Mouse (Mus musculus): Measurements from ENCODE around the gene Ptpro. TPM values are rescaled to one million over a fixed set of nuclear protein-coding genes. Genes with fewer than 3 reads are reported as not detected.

The Ptpro gene
- total and polyA plus RNA-seq, 3 experiments = 0.05 TPM; not detected in 2

GRCm38 (mm10) chr6:137396106-137396793 is 144.1 kb downstream of the Ptpro start:
- H3K27me3 ChIP-seq (ENCODE audit: insufficient read depth, low read length) = no peaks in the 10 kb centered on the region
- H3K4me1 ChIP-seq (ENCODE audit: insufficient read depth, low read depth, low read length) = no peaks in the 10 kb centered on the region
- TF ChIP-seq TAL1 (conservative IDR thresholded peaks at IDR 0.05; ENCODE audit: low read depth, low read length) (no peak), POLR2AphosphoS5 (IDR thresholded peaks at IDR 0.05; ENCODE audit: insufficient replicate concordance, low read depth, low read length) (no peak), GATA2 (IDR thresholded peaks at IDR 0.05; ENCODE audit: borderline replicate concordance, low read depth, low read length) (no peak), CTCF (IDR thresholded peaks at IDR 0.05; ENCODE audit: low read depth, low read length) (no peak), GATA1 (IDR thresholded peaks at IDR 0.05; ENCODE audit: borderline replicate concordance, low read length) (no peak)
- ATAC-seq (ENCODE audit: extremely low read depth, insufficient number of reproducible peaks, low FRiP score, poor library complexity, severe bottlenecking) (no peak), DNase-seq (ENCODE audit: low spot score) (no peak)
- H3K4me3 ChIP-seq (ENCODE audit: low read depth, low read length) = no peak overlapping the region
- peaks cover 48% of the 10 kb centered on the region for H3K9me3 ChIP-seq (replicated peaks)
- H3K36me3 ChIP-seq (replicated peaks) = no peaks in the 10 kb centered on the region

- TF ChIP-seq GATA2 (IDR thresholded peaks at IDR 0.05; ENCODE audit: borderline replicate concordance, low read depth, low read length) = no peak
- no peak for TF ChIP-seq TAL1 (conservative IDR thresholded peaks at IDR 0.05; ENCODE audit: low read depth, low read length)
- no peak for TF ChIP-seq CTCF (IDR thresholded peaks at IDR 0.05; ENCODE audit: low read depth, low read length)
- no peak for TF ChIP-seq POLR2AphosphoS5 (IDR thresholded peaks at IDR 0.05; ENCODE audit: insufficient replicate concordance, low read depth, low read length)
- Histone ChIP-seq H3K9me3 (replicated peaks) (peaks cover 49% of the 10 kb centered on the region), H3K36me3 (replicated peaks) (no peaks in the 10 kb centered on the region)
These were observed 145.2 kb downstream of the Ptpro start for GRCm38 (mm10) chr6:137397358-137397757.

GRCm38 (mm10) chr6:137404196-137404595 is 152.1 kb downstream of the Ptpro start:
- peaks cover 57% of the 10 kb centered on the region for H3K9me3 ChIP-seq (replicated peaks)
- H3K4me3 ChIP-seq (ENCODE audit: low read depth, low read length) = no peak overlapping the region
- no peaks in the 10 kb centered on the region for H3K27me3 ChIP-seq (ENCODE audit: insufficient read depth, low read length)
- no peaks in the 10 kb centered on the region for H3K36me3 ChIP-seq (replicated peaks)
- TF ChIP-seq GATA1 (IDR thresholded peaks at IDR 0.05; ENCODE audit: borderline replicate concordance, low read length) (no peak), CTCF (IDR thresholded peaks at IDR 0.05; ENCODE audit: low read depth, low read length) (no peak), TAL1 (conservative IDR thresholded peaks at IDR 0.05; ENCODE audit: low read depth, low read length) (no peak), GATA2 (IDR thresholded peaks at IDR 0.05; ENCODE audit: borderline replicate concordance, low read depth, low read length) (no peak), POLR2AphosphoS5 (IDR thresholded peaks at IDR 0.05; ENCODE audit: insufficient replicate concordance, low read depth, low read length) (no peak)
- H3K4me1 ChIP-seq (ENCODE audit: insufficient read depth, low read depth, low read length) = no peaks in the 10 kb centered on the region
- DNase-seq (ENCODE audit: low spot score) (no peak), ATAC-seq (ENCODE audit: extremely low read depth, insufficient number of reproducible peaks, low FRiP score, poor library complexity, severe bottlenecking) (no peak)

More at GRCm38 (mm10) chr6:137397358-137397757, 145.2 kb downstream of the Ptpro start:
- DNase-seq (ENCODE audit: low spot score) = no peak
- no peak for ATAC-seq (ENCODE audit: extremely low read depth, insufficient number of reproducible peaks, low FRiP score, poor library complexity, severe bottlenecking)
- no peak overlapping the region for H3K4me3 ChIP-seq (ENCODE audit: low read depth, low read length)
- no peaks in the 10 kb centered on the region for H3K27me3 ChIP-seq (ENCODE audit: insufficient read depth, low read length)
- H3K4me1 ChIP-seq (ENCODE audit: insufficient read depth, low read depth, low read length) = no peaks in the 10 kb centered on the region

- ATAC-seq (ENCODE audit: extremely low read depth, insufficient number of reproducible peaks, low FRiP score, poor library complexity, severe bottlenecking) = no peak
- no peaks in the 10 kb centered on the region for H3K4me1 ChIP-seq (ENCODE audit: insufficient read depth, low read depth, low read length)
- peaks cover 55% of the 10 kb centered on the region for H3K9me3 ChIP-seq (replicated peaks)
- DNase-seq (ENCODE audit: low spot score) = no peak
- no peaks in the 10 kb centered on the region for H3K36me3 ChIP-seq (replicated peaks)
- H3K4me3 ChIP-seq (ENCODE audit: low read depth, low read length) = no peak overlapping the region
- TF ChIP-seq GATA2 (IDR thresholded peaks at IDR 0.05; ENCODE audit: borderline replicate concordance, low read depth, low read length) (no peak), POLR2AphosphoS5 (IDR thresholded peaks at IDR 0.05; ENCODE audit: insufficient replicate concordance, low read depth, low read length) (no peak), TAL1 (conservative IDR thresholded peaks at IDR 0.05; ENCODE audit: low read depth, low read length) (no peak), GATA1 (IDR thresholded peaks at IDR 0.05; ENCODE audit: borderline replicate concordance, low read length) (no peak), CTCF (IDR thresholded peaks at IDR 0.05; ENCODE audit: low read depth, low read length) (no peak)
- H3K27me3 ChIP-seq (ENCODE audit: insufficient read depth, low read length) = no peaks in the 10 kb centered on the region
These were observed 153.6 kb downstream of the Ptpro start for GRCm38 (mm10) chr6:137405690-137406089.

GRCm38 (mm10) chr6:137410510-137410909 is 158.4 kb downstream of the Ptpro start:
- Histone ChIP-seq H3K9me3 (replicated peaks) (peaks cover 50% of the 10 kb centered on the region), H3K27me3 (ENCODE audit: insufficient read depth, low read length) (no peaks in the 10 kb centered on the region), H3K4me3 (ENCODE audit: low read depth, low read length) (no peak overlapping the region), H3K4me1 (ENCODE audit: insufficient read depth, low read depth, low read length) (no peaks in the 10 kb centered on the region), H3K36me3 (replicated peaks) (no peaks in the 10 kb centered on the region)
- DNase-seq (ENCODE audit: low spot score) = no peak
- ATAC-seq (ENCODE audit: extremely low read depth, insufficient number of reproducible peaks, low FRiP score, poor library complexity, severe bottlenecking) = no peak
- TF ChIP-seq CTCF (IDR thresholded peaks at IDR 0.05; ENCODE audit: low read depth, low read length) (no peak), TAL1 (conservative IDR thresholded peaks at IDR 0.05; ENCODE audit: low read depth, low read length) (no peak), GATA2 (IDR thresholded peaks at IDR 0.05; ENCODE audit: borderline replicate concordance, low read depth, low read length) (no peak), GATA1 (IDR thresholded peaks at IDR 0.05; ENCODE audit: borderline replicate concordance, low read length) (no peak), POLR2AphosphoS5 (IDR thresholded peaks at IDR 0.05; ENCODE audit: insufficient replicate concordance, low read depth, low read length) (no peak)

- ATAC-seq (ENCODE audit: extremely low read depth, insufficient number of reproducible peaks, low FRiP score, poor library complexity, severe bottlenecking) = no peak
- Histone ChIP-seq H3K36me3 (replicated peaks) (no peaks in the 10 kb centered on the region), H3K9me3 (replicated peaks) (peaks cover 51% of the 10 kb centered on the region), H3K27me3 (ENCODE audit: insufficient read depth, low read length) (no peaks in the 10 kb centered on the region), H3K4me1 (ENCODE audit: insufficient read depth, low read depth, low read length) (no peaks in the 10 kb centered on the region), H3K4me3 (ENCODE audit: low read depth, low read length) (no peak overlapping the region)
- TF ChIP-seq GATA1 (IDR thresholded peaks at IDR 0.05; ENCODE audit: borderline replicate concordance, low read length) (no peak), CTCF (IDR thresholded peaks at IDR 0.05; ENCODE audit: low read depth, low read length) (no peak), POLR2AphosphoS5 (IDR thresholded peaks at IDR 0.05; ENCODE audit: insufficient replicate concordance, low read depth, low read length) (no peak)
- DNase-seq (ENCODE audit: low spot score) = no peak
These were observed 159.8 kb downstream of the Ptpro start for GRCm38 (mm10) chr6:137411901-137412378.
